Mouse (Mus musculus): ENCODE measurements around the gene 9530077C05Rik. TPM values are rescaled to one million over a fixed set of nuclear protein-coding genes. Genes with fewer than 3 reads are reported as not detected.

The 9530077C05Rik gene
- 7.3 and 7.8 TPM in 2 replicates for polyA plus RNA-seq (2021; fragmentation: Nextera tagmentation)
- long read RNA-seq, experiment 1, transcript 9530077C05Rik-201 (7 exons, 2,223 nt): major isoform, 10 of 20 reads
- long read RNA-seq, experiment 1, partial matches to known transcripts: 6 of 20 reads
- long read RNA-seq, experiment 1, other reads (novel, unspliced or antisense): 4 of 20 reads
- long read RNA-seq, experiment 2, transcript 9530077C05Rik-201 (7 exons, 2,223 nt): major isoform, 46 of 65 reads
- long read RNA-seq, experiment 2, partial matches to known transcripts: 10 of 65 reads
- long read RNA-seq, experiment 2, other reads (novel, unspliced or antisense): 9 of 65 reads

DNA sequence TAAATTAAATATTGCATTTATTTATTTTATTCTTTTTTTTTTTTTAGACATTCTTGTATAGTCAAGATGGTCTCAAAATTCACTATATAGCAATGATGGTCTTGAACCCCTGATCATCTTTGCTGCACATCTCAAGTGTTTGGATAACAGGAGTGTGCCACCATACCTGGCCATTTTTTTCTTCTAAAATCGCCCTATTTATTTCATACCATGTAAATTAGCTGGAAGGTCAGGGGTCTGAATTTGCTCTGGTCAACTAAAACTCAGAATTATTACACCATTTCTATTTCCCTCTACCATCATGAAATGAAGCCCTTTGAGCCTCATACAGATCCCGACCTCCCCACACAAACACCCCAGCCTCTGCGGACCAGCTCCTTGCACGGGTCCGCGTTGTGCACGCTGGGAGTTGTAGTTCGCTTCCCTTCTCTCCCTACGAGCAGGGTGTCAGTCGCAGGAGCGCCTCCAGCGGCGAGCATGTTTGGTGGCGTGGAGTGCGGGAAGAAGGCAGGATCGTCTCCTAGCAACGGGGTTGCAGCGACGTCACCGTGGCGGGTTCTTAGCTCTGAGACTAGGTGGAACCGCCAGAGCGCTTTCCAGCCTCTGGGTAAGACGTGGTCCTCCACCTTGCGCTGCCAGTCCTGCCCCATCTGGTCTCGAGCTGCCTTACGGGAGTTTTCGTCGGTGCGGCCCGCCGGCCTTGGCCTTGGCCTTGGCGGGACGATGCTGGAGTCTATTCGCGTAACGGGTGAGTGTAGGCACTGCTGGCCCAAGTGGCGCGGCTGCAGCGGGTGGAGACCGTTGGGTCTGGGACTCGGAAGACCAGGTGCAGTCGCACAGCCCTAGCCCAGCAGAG, at the start of gene 9530077C05Rik:
9530077C05Rik (plus strand) TSS at position 512 of the 856 bp plus-strand sequence.

DNA sequence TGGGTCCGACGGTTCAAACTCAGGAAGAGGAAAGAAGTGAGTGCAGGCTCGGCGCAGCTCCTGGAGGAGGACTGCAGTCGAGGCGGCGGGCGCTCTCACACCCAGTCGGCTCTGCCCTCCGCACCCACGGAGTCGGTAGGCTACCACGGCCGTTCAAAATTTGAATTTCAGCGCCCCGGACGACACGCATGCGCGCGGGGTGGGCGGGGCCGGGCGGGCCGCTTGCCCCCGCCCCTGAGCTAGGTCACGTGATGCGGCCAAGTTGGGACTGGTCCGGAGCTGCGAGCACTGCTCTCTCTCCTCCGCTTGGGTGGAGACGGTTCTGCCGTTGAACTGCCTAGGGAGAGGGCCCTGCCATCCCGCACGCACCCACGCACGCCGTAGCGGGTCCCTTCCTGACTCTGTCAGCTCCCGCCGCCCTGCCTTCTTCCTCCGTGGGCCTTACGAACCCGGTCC, 22.3 kb upstream of the 9530077C05Rik start, which contains the start of gene Anln:
Anln (minus strand) TSS at position 168 of the 456 bp plus-strand sequence.

DNA sequence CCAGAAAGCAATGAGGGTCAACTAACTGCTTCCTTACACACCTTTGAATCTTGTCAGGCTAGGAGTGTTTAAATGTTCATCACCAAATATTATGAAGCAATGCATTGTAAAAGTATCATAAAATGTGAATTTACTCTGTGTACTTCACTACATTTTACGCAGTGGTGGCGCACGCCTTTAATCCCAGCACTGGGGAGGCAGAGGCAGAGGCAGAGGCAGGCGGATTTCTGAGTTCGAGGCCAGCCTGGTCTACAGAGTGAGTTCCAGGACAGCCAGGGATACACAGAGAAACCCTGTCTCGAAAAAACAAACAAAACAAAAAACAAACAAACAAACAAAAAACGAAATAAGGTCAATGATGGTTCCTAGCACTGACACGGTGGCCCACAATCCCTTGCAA, 42.7 kb downstream of the 9530077C05Rik start, which contains the start of gene Gm17545:
Gm17545 (plus strand) TSS at position 301 of the 400 bp plus-strand sequence.

DNA sequence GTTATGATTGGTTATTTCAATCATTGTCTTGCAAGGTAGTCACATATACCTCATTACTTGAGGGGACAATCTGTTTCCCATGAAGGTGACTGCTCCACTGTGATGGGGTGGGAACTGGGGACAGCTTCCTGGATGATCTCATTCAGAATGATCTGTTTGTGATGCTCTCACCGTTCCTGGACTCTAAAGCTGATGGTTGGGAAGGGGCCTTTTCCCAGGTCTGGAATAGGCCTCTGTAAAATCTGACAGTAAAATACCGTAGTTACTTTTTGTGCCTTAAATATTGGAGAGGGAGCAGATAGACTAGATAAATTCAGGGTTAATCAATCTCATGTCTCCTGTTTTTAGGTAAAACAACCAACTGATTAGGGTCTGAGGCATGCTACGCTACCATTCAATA, 58.3 kb downstream of the 9530077C05Rik start, which contains the start of gene Rp9:
Rp9 (minus strand) TSS at position 101 of the 400 bp plus-strand sequence.

GRCm38 (mm10) chr9:22475424-22475868, 64.1 kb downstream of the 9530077C05Rik start, which contains the start of gene Bbs9:
Gene Bbs9, plus strand, starts transcription at chr9:22475715.

Other genes with a start within 250 kb of the 9530077C05Rik start
- not detected in 2 replicates for gene Zfp872, start 223.4 kb upstream of the 9530077C05Rik start, polyA plus RNA-seq (2021; fragmentation: Nextera tagmentation)
- gene Zfp809, start 185.8 kb upstream of the 9530077C05Rik start, polyA plus RNA-seq (2021; fragmentation: Nextera tagmentation): 9.2 and 11.8 TPM in 2 replicates
- gene Zfp599, start 151.6 kb upstream of the 9530077C05Rik start, polyA plus RNA-seq (2021; fragmentation: Nextera tagmentation): 2.1 and 3.2 TPM in 2 replicates
- 10.5 and 11.2 TPM in 2 replicates for gene Zfp810, start 103.9 kb upstream of the 9530077C05Rik start, polyA plus RNA-seq (2021; fragmentation: Nextera tagmentation)
- 6.7 and 7.0 TPM in 2 replicates for gene Anln, start 22.3 kb upstream of the 9530077C05Rik start, polyA plus RNA-seq (2021; fragmentation: Nextera tagmentation)
- not detected in 2 replicates for gene Gm17545, start 42.8 kb downstream of the 9530077C05Rik start, polyA plus RNA-seq (2021; fragmentation: Nextera tagmentation)
- gene Rp9, start 58.2 kb downstream of the 9530077C05Rik start, polyA plus RNA-seq (2021; fragmentation: Nextera tagmentation): 42.7 and 48.4 TPM in 2 replicates
- gene Bbs9, start 64.2 kb downstream of the 9530077C05Rik start, polyA plus RNA-seq (2021; fragmentation: Nextera tagmentation): 6.6 and 6.9 TPM in 2 replicates

Data from layer of hippocampus, adult 6 months (tissue).